Mouse (Mus musculus): ENCODE measurements at regions not wholly inside any gene's neighbourhood (a gene's known extent, or its start where the extent isn't known, plus 50 kb on each side); places are given as distances from the start of the nearest gene placed in this dataset.

DNA sequence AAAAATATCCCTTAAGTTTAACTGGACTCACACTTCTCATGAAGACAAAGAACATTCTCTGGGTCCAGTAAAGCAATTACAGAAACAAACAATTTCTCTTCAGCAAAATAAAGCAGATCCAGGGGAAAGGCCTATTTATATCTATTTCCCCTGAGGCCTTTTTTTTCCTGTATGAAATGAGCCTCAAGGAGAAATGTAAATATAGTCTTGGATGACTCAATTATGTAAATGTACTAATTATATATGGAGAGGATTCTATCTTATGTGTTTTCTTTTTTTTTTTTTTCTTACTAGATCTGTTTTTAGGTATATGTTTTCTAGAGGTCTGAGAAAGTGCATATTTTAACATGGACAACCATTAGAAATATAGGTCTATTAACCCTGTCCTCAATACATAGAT lies 587.0 kb upstream of the Gpc5 start:
- TF ChIP-seq CTCF (IDR thresholded peaks at IDR 0.05; ENCODE audit: extremely low read depth, insufficient read length, insufficient replicate concordance, low read depth, low read length) (no peak), POLR2A (IDR thresholded peaks at IDR 0.05; ENCODE audit: low read depth, low read length) (no peak)
